Mouse (Mus musculus) hematopoietic stem cell, adult 5-6 weeks (primary cell): ENCODE measurements around the gene Thy1. TPM values are rescaled to one million over a fixed set of nuclear protein-coding genes. Genes with fewer than 3 reads are reported as not detected.

Source experiments
- ATAC-seq, 2 experiments: fragments of 125-278 bp in 1 of 2; replicated peaks in 1 of 2; 2 replicates each; pipeline ENCODE4 v1.8.0; 2016 to 2017; ENCODE audit warnings: inconsistent platforms in 2 of 2, mild to moderate bottlenecking in 2 of 2, moderate number of reproducible peaks in 2 of 2, low read depth in 1 of 2, moderate TSS enrichment in 1 of 2; ENCODE audit not compliant: low FRiP score in 2 of 2, poor library complexity in 2 of 2, severe bottlenecking in 2 of 2, insufficient read depth in 1 of 2, low TSS enrichment in 1 of 2
- total RNA-seq: library from RNA; stranded (forward); fragments of 172-1452, 232-1000 nt; gene quantifications from 2 replicates; pipeline ENCODE4 v1.2.3, GENCODE M21; 2017

Thy1 gene
- total RNA-seq, 1 experiment from 2014 or later: 5.8 TPM

DNA sequence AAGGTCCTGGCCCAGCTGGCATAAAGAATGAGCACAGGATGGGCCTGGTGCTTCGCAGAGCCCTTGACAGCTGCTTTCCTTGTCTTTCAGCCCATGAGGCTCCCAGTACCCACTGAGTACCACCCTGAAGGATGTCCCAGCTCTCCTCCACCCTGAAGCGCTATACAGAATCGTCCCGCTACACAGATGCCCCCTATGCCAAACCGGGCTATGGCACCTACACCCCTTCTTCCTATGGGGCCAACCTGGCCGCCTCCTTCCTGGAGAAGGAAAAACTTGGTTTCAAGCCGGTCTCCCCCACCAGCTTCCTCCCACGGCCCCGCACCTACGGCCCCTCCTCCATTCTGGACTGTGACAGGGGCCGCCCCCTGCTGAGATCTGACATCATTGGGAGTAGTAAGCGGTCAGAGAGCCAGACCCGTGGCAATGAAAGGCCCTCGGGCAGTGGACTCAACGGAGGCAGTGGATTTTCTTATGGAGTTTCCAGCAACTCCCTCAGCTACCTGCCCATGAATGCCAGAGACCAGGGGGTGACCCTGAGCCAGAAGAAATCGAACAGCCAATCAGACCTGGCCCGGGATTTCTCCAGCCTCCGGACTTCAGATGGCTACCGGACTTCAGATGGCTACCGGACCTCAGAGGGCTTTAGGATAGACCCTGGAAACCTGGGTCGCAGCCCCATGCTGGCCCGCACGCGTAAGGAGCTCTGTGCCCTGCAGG is 32.3 kb downstream of the Thy1 start:
- ATAC-seq: no peak

DNA sequence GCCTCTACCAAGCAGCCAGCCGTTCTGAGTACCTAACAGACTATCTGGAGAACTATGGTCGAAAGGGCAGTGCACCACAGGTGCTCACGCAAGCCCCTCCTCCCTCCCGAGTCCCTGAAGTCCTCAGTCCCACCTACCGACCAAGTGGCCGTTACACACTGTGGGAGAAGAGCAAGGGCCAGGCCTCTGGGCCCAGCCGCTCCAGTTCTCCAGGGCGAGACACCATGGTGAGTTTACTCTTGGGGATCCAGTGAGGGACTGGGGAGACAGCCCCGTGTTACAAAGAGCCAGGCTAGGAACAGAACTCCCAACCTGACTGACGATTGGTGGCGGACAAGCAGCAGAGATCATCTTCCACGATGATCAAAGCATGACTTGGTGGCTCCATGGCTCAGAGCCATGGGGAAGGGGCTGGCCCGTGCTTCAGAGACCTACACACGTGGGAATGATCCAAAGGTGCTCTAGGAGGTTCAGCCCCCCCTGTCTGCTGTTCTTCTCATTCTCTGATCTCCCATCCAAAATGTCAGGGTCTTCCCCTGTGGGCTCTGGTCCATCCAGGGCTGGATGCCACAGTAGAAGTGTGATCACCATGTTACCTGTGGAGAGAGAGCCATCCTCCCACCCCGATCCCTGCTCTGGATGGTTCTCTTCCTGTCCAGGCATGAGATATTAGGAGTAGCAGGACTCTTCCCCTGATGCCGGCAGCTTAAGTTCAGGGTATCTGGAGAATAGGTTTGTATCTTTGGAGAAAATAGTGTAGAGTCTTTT is 33.0 kb downstream of the Thy1 start:
- ATAC-seq: no peak

DNA sequence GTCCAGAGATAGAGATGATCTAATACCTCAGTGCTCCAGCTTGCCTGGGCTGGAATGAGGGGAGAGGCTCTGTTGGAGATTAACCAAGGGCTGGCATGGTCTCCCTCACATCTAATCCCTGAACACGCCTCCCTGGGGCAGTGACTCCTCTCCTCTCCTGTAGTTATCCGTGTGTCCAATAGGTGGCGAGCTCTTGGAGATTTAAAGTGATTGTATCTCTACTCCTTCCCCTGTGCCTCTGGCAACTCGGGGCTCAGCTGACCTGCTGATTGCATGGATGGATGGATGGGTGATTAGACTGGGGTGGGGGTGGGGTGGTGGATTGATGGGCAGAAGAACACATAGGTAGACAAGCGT is 33.6 kb downstream of the Thy1 start:
- peak; percentile 29 to 67; a peak in 2 of 4 replicates for ATAC-seq

DNA sequence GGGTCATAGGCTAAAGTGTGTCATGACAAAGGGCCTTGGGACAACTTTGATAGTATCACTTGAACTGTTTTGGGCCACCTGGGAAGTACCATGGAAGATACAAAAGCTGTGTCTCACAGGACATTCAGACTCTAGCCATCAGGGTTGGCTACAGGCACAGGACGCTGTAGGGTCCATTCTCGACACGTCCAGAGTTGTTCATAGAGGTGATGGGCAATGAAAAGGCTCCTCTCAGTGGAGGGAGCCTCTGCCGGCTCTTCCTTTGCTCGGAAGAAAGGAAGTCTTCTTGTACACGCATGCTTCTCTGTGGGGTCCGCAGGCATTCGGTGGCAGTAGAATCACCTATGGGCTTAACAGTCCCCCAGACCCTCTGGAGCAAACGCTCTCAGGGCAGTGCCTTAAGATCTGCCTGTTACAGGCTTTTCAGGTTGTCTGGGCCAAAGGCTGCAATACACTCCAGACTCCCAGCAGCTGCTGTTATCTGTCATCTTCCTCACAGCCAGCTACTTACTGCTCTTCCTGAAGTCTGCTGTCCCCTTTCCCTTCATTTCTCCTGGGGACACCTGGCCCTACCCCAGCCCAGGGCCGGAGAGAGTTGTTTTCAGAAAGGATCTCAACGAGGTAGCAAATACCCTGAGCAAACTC is 34.2 kb downstream of the Thy1 start:
- no peak for ATAC-seq

DNA sequence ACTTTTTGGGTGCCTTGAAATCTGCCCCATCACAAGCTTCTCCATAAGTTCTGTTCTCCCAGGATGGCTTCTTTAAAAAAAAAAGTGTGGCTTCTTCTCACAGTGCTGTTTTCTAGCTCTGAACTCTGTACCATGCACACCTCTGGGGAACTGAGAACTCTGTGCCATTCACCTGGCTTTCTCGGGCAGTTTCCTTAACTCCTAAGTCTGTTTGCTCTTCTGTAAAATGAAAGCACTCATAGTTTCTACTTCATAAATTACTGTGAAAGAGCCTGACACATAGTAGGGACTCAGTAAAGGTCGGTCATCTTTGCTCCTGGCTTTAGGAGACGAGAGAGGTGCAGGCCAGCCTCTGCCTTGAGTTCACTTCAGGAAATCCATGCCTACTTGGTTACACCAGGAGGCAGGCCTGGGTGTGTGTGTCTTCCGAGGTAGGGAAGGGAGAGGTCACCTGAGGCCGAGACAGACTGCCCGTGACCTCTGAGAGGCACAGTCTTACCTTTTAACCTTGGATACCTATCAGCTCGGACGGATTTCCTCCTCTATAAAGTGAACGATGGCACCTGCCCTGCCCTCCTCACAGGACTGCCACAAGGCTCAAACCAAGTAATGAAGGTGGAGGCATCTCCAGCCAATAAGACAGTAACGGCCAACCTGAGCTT is 35.1 kb downstream of the Thy1 start:
- ATAC-seq: no peak

DNA sequence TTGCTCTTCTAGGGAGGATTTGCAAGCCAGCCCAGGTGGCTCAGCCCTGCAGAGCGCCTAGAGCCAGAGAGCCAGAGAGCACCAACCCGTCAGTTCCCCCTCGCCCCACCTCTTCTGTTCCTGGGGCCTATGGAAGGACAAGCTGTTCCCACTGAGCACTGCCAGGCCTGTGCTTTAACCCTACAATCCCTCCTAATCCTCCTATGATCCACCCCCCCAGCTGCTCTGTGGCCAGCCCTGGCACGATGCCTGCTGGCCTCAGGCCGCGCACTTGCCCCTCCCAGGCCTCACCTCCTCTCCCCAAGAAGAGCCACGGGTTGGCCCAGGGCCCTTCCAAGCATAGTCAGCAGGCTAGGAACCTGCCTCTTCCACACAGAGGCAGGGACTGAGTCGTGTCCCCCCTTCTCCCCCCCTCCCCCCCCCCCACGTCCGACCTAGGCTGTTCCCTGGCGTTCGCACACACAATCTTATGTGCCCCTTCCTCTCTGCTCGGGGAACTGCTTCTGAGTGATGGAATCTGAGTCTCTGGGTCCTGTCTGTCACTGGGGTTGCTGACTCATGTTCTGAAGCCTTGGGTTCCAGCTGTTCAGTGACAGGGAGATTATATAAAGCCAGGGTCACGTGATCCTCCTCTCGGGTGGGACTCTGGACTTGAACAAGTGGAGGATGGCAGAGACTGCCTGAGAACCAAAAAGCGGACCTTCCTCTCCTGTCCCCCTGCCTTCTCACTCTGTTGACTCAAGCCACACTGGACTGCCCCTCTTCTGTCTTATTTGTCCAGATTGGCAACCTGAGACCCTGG is 36.0 kb downstream of the Thy1 start:
- ATAC-seq: peak; percentile 40 to 50

DNA sequence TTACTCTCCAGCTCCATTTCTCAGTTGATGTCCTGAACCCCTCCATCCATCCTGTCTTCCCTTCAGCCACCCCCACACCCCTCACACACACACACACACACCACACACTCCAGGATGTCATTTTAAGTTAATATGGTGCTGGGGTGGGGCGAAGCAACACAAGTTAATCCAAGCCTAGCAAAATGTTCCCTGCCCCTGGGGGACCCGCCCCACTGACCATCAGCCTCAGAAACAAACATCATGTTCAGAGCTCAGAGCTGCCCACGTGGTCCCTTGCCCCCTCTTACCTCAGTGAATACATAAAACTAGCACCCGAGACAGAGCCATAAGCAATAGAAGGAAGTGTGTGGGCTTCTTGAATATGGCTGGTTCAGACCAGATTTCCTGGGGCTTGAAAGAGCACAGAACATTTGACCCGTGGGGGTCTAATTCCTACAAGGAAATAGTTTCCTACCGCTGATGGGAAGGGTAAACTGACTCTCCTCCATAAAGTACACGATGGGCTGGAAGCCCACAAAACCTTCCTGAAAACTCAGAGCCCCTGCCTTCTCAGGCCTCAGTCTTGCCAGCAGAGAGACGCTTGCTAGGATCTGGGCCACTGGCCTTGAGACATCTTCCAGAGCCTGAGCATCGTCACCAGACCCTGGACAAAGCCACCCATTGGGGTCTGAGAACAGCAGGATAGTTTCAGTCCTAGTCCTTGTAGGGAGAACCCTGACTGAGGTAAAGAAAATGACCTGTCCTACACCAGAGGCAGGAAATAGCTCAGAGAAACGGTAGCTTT is 37.0 kb downstream of the Thy1 start:
- ATAC-seq: no peak

DNA sequence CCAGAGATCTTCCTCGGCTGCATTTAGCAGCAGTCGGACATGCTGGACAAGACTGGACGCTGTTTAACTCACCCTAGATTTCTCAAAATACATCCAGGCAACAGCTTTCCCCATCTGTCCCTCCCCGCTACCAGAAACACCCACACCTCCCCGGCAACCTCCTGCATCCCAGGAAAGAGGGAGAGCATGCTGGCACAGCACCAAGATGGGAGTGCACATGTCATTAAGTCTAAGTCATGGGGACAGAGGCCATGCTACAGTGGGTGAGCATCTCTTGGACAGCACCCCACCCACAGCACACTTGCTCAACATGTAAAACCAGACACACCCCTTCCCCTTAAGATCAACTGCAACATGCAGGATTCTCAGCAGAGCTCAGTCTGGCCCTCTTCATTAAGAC is 37.8 kb downstream of the Thy1 start:
- ATAC-seq: no peak

DNA sequence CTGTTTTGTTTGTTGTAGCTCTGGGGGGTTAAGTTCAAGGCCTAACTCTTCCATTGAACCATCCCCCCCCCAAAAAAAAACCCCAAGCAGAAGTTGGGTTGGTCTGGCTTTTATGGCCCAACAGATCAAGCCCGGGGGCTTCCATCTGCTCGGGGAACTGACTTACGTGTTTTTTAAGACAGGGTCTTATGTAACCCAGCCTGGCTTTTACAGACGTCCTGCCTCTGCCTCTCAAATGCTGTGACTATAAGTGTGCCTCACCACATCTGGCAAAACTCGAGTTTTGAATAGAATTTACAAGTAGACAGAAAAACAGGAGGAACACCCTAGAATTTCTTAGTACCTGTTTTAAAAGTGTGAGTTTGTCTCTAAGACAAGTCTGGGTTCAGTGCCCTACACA is 38.4 kb downstream of the Thy1 start:
- ATAC-seq: no peak

DNA sequence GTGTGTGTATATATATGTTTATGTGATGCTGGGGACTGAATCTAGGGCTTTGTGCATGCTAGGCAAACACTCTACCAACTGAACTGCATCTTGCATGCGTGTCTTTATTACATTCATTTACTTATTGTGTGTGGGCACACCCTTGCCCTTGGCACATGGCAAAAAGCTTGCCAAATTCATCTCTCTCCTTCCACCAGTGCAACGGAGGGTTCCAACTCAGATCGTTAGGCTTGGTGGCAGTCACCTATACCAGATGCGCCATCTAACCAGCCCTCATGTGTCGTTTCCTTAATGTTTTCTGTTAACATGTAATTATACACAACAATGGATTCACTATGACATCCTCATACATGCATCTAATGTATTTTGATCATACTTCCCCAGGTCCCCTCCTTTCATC is 39.1 kb downstream of the Thy1 start:
- ATAC-seq: no peak

DNA sequence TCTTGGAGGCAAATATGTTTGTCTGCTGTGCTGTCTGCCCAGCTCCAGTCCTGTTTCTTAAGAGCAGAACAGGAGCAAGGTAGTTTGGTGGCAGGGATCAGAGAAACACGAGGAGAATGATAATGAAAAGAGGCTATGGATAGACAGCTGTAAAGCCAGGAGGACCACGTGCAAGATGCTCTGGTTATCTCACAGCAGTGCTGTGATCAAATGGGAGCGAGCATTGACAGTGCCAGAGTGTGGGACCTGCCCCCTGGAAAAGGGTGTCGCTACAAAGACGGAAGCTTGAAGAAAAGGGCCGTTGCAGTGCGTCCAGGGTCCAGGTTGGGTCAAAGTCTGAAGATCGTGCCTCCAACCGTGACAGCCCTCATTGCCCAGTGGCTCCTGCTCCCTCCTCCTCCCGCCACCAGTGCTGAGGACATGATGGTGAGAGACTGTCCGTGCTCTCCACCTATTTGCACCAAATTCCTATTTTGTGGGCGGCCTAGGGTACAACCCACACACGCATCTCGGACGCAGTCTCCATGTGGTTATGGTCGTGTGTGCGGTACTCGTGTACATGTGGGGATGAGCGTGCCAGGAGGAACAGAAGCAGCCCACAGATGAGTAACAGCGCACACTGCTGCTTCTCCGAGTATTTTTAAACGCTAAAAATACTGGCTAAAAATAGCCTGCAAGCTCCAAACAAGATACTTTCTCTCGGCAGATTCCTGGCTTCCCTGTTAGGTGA is 40.4 kb downstream of the Thy1 start:
- no peak for ATAC-seq

DNA sequence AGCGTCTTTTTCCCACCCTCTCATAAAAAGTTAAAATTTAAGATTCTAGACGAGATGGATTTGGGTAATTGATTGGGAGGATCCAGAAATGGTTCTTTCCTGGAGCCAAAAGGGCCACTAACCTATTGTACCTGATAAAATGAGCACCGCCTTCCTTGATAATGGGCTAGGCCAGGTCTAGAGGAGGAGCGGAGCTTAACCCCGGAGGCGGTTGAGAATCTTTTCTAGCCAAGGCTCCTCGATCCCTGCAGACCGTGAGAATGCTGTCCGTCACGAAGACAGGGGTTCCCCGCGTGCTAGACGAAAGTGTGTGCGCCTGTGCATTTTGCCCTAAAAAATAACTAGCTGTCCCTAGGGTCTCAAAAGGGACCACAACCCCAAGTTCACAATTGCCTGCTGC is 41.1 kb downstream of the Thy1 start:
- no peak for ATAC-seq

DNA sequence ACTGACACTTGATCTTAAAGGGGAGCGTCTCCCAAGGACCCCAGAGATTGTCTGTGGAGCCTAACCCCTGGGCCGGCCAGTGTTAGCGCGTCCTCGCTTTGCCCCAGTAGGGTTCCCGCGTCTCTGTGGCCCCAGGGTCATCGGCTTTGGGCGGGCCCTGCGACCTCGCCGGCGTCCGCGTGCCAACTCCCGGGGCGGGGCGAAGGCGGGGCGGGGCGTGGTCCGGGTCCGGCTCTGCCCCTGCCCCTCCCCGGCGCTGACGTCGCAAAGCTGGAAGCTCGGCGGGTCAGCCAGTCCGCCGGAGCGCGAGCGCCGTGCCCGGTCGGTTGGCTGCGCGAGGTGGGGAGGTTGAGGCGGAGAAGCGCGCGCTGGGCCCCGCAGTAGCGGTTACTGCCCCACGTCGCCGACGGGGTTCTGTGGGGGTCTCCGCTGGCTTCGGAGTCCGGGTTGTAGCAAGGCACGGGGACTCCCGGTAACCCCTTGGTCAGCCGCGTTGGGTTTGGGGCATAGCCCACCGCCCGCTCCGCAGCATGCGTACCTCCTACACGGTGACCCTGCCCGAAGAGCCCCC is 41.6 kb downstream of the Thy1 start:
- ATAC-seq: peak; percentile 23 to 44; a peak in 1 of 4 replicates

DNA sequence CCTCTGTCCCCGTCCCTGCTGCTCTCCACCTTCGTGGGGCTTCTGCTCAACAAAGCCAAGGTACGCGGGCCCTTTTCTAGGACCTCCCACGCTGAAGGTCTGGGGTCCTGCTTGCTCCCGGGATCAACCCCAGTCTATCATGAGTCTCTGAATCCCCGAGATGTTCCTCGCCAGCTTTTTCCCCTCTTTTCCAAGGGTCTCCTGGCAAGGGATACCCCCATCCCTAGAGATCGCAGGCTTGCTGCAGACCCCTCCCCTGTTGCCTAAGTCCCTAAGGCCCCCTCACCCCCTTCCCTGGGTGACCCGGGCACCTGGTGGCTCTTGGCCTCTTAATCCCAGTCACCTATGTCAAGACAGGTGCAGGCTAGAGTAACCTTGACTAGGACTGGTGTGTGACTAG is 42.1 kb downstream of the Thy1 start:
- no peak for ATAC-seq

DNA sequence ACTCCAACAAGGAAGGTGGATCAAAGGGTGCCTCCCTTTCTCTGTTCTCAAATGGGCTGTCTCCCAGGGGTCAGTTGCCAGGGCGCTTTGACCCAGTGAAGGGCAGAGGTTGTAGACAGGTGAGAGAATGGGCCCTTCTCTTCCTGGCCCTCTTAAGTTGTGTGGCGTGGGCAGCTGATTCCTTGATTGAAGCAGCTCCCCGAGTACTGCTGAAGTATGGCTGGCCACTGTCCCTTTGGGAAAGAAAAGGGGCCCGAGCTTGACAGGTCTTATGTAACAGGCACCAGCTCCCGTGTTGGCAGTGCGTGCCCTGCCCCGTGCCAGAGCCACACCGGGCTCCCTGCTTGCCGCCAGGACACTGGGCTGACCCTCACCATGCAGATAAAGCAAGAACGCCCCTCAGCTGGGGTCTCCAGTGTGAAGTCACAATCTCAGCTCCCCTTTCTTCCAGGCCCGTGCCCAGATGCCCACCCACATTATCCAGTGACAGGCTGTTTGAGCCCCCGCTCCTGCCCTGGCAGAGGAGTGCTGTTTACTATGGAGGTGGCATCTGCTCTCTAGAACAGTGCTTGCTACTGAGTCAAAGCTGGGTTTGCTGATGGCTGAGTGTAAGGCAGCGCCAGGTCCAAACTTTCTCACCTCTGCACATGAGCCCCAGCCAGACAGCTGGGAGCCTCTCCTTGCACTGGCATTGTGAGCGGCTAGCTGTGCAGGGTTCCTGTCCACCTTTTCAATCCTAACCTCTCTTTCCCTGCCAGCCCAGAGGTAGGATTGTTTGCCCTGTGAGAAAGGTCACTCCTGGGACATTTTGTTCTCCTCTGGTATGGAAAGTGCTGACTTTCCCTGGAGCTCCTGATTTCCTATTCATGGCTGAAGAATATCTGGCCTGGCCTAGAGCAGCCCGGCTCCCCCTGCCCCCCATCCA is 42.8 kb downstream of the Thy1 start:
- no peak for ATAC-seq
